Mouse (Mus musculus) retina, adult 2 months (tissue): ENCODE results near the gene Cep131.
A peak's percentile ranks its signal among the peaks of the same experiment; 100 is the strongest.

Experiments used
- DNase-seq: peaks from one replicate; pipeline ENCODE4 v3.0.0-alpha.2; 2012; ENCODE audit warnings: low read depth, low spot score

Gene Cep131

DNA sequence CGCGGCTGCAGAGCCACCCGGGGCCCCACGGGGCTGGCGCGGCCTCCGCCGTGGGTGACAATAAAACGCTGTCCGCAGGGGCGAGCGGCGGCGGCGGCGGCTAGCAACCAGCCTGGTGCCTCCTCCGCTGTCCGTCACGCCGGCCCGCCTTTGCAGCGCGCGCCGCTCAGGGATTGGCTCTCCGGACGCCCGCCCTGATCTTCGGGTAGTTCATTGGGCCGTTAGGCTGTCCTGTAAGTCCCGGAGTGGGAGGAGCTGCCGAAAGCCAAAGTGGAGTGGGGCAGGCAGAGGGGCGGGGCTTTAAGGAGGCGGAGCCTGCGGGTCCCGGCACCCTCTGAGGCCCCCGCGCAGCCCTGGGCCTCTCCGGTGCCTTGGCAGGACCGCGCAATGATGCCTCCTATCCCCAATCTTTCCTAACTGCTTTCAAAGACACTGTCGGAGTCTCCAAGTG, at the start of gene Cep131:
Gene Cep131, minus strand, starts transcription at position 126 of the 451 bp plus-strand sequence.
- peak; percentile 89 for DNase-seq

DNA sequence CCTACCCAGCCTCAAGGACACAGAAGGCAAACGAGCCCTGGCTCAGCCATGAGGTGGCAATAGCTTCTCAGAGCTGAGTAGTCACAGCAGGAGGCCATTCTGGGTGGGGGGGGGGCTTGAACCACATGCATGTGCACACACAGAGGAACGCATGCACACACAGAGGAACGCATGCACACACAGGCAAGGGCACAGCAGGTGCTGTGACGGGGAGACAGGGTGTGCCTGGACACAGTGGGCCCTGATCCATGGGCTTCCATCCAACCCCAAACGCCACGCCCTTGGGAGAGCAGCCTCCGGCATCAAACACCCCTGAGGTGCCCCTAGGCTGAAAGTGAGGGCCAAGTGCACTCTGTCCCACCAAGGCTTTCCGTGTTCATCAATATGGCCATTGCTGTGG, 49.6 kb upstream of the Cep131 start:
- no peak for DNase-seq

DNA sequence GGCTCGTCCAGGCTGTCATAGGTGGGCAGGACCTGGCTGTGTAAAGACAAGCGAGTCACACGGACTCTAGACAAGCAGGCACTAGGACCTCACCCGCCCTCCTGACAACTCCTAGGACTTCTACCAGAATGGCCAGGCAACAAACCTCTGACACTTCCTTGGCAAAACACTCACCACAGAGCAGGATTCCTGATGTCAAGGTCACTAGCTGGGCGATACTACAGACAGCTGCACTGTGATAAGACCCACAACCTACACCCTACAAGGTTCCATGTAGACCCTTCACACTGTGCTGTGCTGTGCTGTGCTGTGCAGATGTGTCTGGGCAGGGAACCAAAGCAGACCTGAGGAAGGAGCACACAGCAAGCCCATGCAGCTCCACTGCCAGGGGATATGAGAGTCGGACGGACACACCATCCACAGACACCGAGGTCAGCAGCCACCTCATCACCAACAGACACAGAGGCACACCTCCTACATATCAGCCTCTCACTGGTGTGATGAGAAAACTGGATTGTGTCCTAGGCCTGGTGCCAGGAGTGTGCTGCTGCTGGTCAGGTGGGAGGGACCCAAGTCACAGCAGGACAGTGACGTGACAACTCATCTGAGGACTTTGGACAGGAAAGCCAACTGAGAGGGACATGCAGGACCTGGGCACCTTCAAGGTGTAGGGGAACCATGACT, 48.4 kb upstream of the Cep131 start:
- no peak for DNase-seq

DNA sequence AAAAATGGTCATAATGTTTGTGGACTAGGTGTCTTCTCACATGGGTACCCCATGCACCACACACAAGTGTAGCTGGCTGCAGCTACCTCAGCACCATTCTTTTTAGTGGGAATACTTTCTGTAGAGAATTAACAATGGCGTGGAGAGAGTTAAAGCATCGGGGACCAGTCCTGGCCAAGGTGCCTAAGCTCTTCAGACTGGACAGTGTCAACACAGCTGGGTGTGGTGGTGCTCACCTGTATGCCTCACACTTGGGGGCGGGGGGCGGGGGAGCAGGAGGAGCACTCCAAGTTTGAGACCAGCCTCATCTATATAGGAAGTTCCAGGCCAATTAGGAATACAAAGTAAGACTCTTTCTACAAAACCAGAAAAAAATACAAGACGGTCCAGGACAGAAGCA, 47.5 kb upstream of the Cep131 start:
- DNase-seq, result no peak

DNA sequence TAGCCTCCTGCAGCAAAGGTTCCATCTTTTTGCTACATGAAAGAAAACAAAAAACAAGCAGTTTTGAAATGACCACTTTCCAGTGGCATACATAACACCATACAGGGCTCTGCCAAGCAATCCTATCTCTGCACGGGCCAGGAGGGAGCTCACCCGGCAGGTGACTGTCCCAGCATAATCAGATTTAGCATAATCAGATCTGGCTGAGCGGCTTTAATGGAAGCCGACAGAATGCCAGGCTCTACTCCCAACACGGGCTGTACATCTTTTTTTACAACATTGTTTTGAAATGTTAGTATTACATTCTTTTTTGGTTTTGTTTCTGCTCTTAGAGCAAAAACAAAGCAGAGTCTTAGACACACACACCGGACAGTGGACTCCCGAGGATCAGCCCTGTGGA, 42.7 kb upstream of the Cep131 start:
- peak; percentile 68 for DNase-seq

DNA sequence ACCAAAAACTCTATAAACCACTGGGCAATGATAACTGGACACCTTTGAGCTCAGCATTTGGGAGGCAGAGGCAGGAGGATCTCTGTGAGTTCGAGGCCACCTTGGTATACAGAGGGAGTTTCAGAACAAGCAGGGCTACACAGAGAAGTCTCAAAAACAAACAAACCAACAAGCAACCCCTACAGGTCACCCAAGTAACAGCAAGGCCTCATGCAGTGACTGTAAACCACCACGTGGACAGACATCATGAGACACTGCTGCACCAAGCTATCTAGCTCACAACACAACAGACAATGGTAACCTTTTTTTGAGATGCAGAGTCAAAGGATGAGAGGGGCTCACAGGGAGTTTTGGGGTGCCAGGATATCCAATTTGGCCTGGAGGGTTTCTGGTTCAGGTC, 40.2 kb upstream of the Cep131 start:
- no peak for DNase-seq

DNA sequence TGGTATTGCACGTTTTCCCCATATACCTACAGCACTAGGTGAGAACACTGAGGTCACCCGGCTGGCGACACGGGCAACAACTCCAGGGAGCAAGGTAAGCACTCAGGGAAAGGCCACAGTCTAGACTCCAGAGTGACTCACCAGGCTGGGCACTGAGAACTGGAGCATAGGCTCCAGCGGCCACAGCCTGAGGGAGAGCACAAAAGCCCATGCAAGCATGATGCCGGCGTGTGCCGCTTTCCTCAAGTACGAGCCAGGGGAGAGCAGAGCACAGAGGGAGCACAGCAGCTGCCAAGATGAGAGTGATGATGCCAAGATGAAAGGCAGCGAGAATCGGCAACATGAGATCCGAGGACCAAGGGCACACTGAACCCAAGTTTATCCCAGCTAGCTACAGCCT, 35.5 kb upstream of the Cep131 start:
- DNase-seq, result no peak

DNA sequence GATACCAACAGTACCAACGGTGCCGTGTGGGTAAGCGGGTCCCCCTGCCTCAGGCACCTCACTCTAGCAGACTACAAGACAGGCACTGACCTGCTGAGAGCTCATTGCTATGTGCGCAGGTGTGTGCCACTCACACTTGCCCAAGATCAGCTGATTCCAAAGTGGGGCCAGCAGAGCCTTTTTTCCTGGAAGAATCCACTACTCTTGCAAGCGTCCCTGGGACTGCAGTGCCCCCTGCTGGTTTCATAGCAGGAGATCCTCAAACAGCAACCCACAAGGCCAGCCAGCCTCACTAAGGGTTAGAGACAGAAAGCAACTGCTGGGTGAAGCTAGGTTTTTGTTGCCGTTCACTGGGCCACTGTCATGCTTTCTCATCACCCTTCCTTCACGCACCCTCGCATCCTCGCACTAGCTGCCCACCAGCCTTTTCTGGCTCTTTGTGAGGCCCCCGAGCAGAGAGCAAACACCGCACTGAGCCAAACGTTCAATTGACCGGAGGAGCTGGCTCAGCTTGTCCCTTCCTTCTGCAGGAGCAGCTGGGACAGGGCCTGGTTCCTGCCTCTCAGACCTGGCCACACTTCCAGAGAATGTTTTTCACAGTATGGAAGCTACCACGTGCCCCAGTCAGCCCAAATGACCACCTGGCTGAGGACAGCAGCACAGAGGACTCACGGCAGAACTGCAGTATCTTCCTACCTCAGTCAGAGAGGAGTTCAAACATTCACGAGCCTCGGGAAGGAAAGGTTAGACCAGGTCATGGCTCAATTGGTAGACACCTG, 34.2 kb upstream of the Cep131 start:
- DNase-seq, result peak; percentile 32

DNA sequence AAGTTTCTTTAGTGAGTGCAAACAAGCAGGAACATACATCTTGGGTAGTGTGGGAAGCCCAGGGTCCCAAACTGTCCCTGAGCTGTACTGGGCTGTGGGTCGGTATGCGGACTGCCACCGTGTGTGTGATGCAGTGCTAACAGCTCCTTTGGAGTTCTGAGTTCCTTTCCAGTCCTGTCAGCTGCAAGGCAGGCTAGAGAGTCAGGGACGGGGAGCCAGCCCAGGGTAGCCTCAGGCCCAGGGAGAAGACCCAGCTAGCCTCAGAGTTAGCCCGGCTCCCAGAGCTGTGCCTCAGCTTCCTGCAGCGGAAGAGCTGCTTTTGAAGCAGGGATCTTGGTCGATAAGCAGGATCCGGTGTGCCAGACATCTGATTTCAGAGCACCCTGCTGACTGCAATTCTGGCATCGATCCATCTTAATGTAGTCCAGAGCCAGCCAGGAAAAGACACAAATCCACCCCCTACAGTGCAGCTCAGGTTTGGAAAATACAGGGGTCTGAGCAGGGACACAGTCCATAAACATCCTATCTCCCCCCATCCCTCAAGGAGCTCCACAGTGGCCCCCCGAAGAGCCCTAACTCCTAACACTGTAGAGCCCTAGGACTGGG, 33.4 kb upstream of the Cep131 start:
- no peak for DNase-seq

DNA sequence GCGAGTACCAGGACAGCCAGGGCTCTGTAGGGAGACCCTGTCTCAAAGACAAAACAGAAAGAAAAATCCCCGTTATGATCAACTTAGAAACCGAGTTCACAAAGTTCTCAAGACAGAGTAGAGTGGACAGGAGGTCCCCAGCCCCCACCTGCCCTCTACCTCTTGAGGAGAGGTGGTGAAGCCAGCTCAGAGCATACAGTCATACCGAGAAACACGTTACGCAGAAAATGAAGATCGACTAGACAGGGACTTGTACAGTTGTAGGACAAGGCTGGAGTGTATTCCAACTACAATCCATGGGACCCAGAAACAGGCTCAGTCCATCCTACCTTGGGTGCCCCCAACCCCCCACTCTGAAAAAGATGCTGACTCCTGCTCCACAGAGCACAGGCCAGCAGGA, 32.5 kb upstream of the Cep131 start:
- no peak for DNase-seq

DNA sequence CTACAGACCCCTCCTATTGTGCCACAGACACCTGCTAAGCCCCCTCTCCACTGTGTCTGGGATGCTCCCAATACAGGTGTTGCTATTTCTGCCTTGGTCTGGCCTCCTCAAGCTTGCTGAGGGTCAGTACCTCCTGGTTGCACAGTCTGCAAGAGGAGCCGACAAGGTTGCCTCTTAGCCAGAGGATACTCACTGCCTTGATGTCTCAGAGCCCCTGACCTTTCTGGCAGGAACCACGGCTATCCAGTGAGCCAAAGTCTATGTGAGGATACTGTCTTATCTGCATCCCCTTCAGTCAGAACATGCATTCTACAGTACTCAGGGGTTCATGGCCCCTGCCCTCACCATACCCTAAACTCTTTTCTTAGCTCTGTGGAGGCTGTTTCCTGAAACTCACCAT, 31.0 kb upstream of the Cep131 start:
- no peak for DNase-seq

DNA sequence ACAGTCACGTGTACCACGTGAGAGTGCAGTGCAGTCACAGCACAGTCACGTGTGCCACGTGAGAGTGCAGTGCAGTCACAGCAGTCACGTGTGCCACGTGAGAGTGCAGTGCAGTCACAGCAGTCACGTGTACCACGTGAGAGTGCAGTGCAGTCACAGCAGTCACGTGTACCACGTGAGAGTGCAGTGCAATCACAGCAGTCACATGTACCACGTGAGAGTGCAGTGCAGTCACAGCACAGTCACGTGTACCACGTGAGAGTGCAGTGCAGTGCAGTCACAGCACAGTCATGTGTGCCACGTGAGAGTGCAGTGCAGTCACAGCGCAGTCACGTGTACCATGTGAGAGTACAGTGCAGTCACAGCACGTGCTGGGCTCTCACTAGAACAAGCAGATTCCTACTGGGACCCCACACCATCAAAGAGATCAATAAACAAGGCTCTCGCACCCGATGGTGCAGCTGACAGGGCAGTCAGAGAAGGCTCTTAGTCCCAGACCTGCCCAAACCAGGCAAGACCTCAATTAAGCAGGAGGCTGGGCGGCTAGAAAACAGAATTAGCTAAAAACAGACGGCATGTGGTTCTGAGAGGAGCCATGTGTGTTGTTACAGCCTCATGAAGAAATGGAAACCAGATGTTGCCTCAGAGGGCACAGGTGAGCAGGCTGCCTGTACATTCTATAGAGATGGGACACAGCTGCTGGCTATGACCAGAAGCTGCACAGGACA, 28.0 kb upstream of the Cep131 start:
- DNase-seq, result no peak

DNA sequence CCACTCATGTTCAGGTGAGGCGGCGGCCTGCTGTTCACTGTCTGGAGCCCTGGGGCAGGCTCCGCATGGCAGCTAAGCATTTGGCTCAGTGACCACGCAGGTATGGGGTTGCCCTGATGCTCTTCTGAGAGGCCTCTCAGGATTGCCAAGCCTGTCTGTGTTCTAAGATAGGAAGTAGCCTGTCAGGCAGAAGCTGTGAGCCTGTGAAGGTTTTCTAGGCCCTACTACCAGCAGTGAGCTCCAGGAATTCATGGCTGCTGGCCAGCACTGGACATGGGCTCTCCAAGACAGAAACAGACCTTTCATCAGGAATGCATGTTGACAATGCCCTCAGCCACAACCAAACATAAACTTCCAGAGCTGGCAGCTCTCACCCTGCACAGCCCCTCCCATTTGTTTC, 25.5 kb upstream of the Cep131 start:
- DNase-seq, result no peak

DNA sequence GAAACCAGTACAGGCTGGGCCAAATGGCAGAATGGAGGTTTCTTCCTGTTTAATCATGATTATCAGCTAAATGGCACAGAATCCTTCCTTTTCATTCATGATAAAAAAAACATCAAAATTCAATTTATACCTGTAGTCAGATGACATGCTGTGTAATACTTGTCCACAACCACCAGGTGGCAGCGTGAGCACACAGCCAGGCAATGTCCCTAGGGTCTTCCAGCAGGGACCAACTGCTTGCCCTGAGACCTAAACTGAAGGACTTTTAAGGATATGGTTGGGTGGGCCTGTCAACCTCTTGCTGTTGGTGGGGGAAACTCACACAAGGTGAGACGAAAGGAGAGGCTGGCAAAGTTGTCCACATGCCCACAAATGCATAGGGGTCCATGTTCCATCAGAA, 24.4 kb upstream of the Cep131 start:
- DNase-seq, result no peak

DNA sequence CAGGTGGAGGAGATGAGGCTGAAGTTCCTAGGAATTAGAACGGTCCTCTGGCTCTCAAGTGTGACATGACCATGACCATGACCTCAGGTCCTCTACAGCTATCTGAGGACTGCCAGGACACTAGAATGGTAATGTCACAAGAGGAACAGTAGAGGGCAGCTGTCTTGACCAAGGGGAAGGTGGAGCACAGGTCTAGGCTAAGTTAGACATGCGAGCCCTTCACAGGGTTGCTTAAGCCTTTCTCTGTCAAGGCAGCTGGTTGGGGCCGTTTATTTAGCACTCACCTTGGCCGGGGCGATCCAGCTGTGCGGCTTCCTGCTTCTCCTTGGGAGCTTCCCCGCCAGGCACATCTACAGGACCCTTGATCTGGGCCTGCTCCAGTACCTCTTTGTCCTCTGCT, 23.9 kb upstream of the Cep131 start:
- DNase-seq, result no peak

DNA sequence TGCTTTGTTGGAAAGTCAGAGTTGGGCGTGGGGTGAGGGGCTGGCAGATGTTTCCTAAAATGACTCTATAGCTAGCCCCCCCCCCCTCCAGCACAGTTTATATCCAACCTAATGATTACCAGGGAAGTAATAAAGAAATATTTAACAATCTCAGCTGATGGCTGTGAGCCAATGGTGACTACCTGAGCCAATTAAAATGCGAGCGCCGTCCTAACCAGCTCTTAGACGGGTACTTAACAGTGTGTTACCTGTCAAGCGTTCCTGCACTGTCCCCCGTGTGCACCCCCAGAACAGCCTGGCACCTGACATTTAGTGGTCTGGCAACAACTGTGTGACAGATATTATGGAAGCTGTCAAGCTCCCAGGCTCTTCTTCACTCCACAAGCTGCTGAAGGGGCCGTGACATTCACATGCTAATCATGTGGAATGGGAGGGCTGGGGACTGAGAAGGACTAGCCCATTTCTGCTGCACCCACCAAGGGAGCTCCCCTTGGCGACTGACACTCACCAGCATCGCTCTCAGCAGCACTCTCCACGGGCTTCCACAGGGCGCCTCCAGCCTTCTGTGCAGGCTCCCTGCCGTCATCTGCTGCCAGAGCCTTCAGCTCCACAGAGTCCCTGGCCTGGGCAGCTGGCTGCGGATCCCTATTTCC, 23.1 kb upstream of the Cep131 start:
- no peak for DNase-seq

DNA sequence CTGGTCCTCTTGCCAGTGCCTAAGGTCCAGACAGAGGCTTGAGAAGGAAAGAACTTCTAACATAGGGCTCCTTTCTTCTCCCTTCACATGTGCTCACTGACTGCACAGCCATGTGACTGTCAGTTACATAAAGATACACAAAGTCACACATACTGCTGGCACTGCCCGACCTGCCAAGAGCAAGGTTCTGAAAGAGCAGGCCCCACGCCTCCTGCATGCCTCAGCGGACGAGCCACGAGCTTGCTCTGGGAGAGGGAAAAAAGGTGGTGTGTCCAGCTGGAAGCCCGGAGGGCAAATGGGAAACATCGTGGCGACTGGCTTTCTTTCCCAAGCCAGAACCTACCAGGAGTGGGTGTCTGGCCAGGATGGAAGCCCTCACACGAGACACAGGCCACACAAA, 21.2 kb upstream of the Cep131 start:
- no peak for DNase-seq

DNA sequence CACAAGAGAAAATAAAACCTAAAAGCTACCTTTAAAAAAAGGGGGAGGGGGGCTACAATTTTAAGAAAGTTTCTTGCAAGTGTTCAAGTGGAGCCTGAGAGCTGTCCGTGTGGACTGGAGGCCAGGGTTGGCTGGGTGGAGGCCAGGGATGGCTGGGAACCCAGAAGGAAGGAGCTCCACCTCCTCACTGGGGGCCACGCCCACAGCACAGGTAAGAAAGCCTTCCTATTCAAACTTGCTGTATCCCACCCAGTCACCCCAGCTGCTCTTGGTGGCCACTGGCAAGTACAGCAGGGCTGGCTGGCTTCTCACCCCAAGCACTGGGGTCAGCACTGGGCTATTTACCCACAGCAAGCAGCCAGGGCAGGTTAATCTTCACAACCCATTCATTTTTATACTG, 20.4 kb upstream of the Cep131 start:
- DNase-seq, result no peak

DNA sequence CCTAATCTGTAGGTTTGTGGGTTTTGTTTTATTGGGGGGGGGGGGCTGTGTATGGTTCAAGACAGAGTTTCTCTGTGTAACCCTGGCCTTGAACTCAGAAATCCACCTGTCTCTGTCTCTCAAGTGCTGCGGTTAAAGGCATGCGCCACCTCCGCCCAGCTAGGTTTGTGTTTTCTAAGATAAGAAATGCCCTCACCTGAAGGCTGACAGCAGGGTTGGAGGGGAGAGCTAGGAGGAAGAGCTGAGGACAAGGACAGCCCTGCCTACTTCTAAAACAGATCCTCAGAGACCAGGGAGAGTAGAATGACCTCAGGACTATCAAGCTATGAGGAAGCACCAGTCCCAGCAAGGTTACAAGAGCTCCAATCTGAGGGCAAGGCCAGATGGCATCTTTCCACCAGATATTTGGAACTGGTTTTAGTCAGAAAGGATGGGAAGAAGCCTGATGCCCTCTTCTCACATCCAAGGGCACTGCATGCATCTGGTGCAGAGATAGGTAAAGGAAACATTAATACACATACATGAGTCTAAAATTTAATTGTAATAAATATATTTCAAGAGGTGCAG, 16.9 kb upstream of the Cep131 start:
- no peak for DNase-seq

DNA sequence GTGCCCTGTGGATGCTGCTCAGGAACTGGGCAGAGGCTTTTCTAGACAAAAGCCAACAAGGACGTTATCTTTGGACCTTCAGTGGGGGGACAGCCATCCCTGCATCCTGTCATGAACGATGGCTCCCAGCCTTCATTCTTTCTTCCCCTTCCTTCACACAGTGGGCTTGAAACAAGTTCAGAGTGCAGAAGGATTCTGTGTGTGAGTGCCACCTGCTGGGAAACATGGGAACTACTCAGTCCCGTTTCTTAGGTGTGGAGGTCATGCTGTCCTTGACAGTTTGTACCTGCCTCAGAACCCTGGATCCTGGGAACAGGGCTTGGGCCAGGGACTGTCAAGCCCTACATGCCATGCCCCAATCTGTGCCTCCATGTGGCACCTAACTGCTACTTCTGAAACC, 14.4 kb upstream of the Cep131 start:
- DNase-seq, result no peak
